Mouse (Mus musculus) embryonic facial prominence, embryonic 10.5 days (tissue): Measurements from ENCODE around the gene Ide. TPM values are rescaled to one million over a fixed set of nuclear protein-coding genes. Genes with fewer than 3 reads are reported as not detected.

ENCODE experiments used
- DNase-seq: peaks from one replicate; pipeline ENCODE4 v3.0.0-alpha.2; 2017; ENCODE audit warnings: low spot score
- H3K27ac ChIP-seq: fragments of 300-500 bp; sonication (generic); replicated peaks from 2 replicates; pipeline ENCODE4 v1.5.1; 2016; ENCODE audit warnings: mild to moderate bottlenecking
- H3K27me3 ChIP-seq: fragments of 300-500 bp; sonication (generic); replicated peaks from 2 replicates; pipeline ENCODE4 v1.6.1; 2016; ENCODE audit warnings: low read depth, mild to moderate bottlenecking; ENCODE audit not compliant: poor library complexity, severe bottlenecking
- H3K36me3 ChIP-seq: fragments of 300-500 bp; sonication (generic); replicated peaks from 2 replicates; pipeline ENCODE4 v1.6.1; 2016; ENCODE audit warnings: mild to moderate bottlenecking, moderate library complexity
- H3K4me1 ChIP-seq: fragments of 300-500 bp; sonication (generic); 2 replicates; pipeline ENCODE4 v1.6.1; 2016
- H3K4me3 ChIP-seq: fragments of 300-500 bp; sonication (generic); 2 replicates; pipeline ENCODE4 v1.5.1; 2016; ENCODE audit warnings: mild to moderate bottlenecking, moderate library complexity
- H3K9me3 ChIP-seq: fragments of 300-500 bp; sonication (generic); 2 replicates; pipeline ENCODE4 v1.6.1; 2016; ENCODE audit warnings: mild to moderate bottlenecking
- WGBS: fragments of 180-500 bp; shearing (Covaris S2); methylation state at CpG from one replicate; pipeline ENCODE4 v1.1.7; 2016; 5-methylcytosine and 5-hydroxymethylcytosine counted together
- polyA plus RNA-seq: library from polyadenylated mRNA; unstranded; fragments of >200 nt; fragmentation: Nextera tagmentation; extraction: Ambion mirVana; gene quantifications from 2 replicates; pipeline ENCODE4 v1.2.1, GENCODE M21; 2016

Gene Ide
- 40.9 and 49.6 TPM in 2 replicates for polyA plus RNA-seq

DNA sequence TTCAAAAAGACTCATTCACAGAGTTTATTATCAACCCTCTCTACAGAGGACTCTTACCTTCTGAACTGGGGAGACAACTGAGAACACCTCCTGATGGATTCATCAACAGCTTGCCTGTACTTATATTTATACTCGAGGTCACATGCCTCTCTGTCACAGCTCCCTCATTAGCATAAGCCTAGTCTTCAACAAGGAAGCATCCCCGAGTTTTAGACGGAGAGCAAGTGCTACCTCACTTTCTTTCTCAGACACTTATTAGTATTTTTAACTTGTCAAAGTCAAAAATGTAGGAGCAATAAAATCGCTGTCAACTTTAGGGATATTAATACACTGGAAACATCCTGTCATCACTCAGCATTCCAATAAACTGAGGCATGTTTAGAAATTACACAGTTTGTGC lies at the start of gene Ide:
TSS of gene Ide (minus strand) at position 101 of the 400 bp plus-strand sequence.
- Histone ChIP-seq H3K36me3 (no peaks in the 10 kb centered on the region), H3K4me1 (no peaks in the 10 kb centered on the region), H3K4me3 (no peak within 1 kb of the TSS), H3K27me3 (no peaks in the 10 kb centered on the region), H3K27ac (no peak within 1 kb of the TSS), H3K9me3 (no peaks in the 10 kb centered on the region)
- no peak for DNase-seq
- WGBS = 76% methylated on average over 4 of the region's 4 CpGs

GRCm38 (mm10) chr19:37386126-37386525 lies 48.5 kb upstream of the Ide start:
- peaks cover 83% of the 10 kb centered on the region for H3K36me3 ChIP-seq

DNA sequence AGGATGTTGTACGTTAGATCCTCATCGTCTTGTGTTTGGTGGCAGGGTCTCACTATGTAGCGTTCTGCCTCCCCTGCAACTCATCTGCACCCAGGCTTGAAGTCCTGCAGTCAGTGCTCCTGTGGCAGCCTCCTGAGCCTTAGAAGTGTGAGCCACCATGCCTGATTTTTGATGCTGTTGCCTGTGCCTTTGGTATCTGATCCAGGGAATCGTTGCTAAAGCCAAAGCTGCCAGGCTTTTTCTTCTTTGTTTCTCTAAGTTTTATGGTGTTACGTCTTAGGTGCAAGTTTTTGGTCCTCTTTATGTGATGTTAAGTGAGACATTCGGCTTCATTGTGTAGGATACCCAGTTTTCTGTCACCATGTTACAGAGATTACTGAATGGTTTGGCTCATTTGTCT lies 41.2 kb upstream of the Ide start:
- peak overlapping the region; percentile 29; the same call in 1 of the 2 replicates for H3K4me3 ChIP-seq
- H3K9me3 ChIP-seq = no peaks in the 10 kb centered on the region
- H3K27me3 ChIP-seq = no peaks in the 10 kb centered on the region
- 89% methylated on average over 6 of the region's 6 CpGs for WGBS
- peaks cover 23% of the 10 kb centered on the region for H3K36me3 ChIP-seq
- no peak for DNase-seq
- no peak overlapping the region for H3K27ac ChIP-seq
- H3K4me1 ChIP-seq = peaks cover 18% of the 10 kb centered on the region

More at GRCm38 (mm10) chr19:37386126-37386525, 48.5 kb upstream of the Ide start:
- Histone ChIP-seq H3K9me3 (no peaks in the 10 kb centered on the region), H3K27me3 (no peaks in the 10 kb centered on the region), H3K4me3 (no peak overlapping the region), H3K27ac (no peak overlapping the region), H3K4me1 (no peaks in the 10 kb centered on the region)
- DNase-seq = no peak
- 87% methylated on average over 3 of the region's 3 CpGs for WGBS

DNA sequence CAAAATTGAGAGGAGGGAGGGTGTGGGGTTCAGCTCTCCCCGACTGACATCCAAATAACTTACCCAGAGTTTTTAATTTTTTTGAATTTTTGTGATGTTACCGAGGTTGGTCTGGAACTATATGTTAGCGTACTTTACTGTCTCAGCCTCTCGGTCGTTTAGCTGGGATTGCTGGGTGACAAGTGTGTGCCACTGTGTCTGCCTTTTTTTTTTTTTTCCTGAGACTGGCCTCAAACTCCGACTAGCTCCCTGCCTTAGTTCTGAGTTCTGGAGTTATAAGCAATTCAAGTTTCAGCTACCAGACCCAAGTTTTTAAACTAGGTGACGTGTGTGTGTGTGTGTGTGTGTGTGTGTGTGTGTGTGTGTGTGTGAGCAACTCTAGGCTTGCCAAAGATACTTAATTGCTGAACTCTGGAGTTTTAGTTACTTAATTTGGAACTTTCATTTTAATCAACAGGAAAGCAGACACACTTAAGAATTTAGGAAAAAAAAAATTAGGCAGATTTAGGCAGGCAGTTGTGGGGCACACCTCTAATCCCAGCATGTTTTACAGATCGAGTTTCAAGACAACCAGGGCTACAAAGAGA lies 39.8 kb upstream of the Ide start:
- no peak for DNase-seq
- Histone ChIP-seq H3K4me3 (peak overlapping the region; percentile 97), H3K4me1 (peaks cover 18% of the 10 kb centered on the region), H3K9me3 (no peaks in the 10 kb centered on the region), H3K27ac (peak overlapping the region; percentile 98; the same call in 1 of the 2 replicates), H3K27me3 (no peaks in the 10 kb centered on the region), H3K36me3 (peaks cover 15% of the 10 kb centered on the region)
- 36% methylated on average over 8 of the region's 8 CpGs for WGBS

- 2% methylated on average over 11 of the region's 11 CpGs for WGBS
- H3K4me1 ChIP-seq = peaks cover 18% of the 10 kb centered on the region
- DNase-seq = no peak
- no peaks in the 10 kb centered on the region for H3K9me3 ChIP-seq
- H3K4me3 ChIP-seq = peak overlapping the region; percentile 97
- no peaks in the 10 kb centered on the region for H3K27me3 ChIP-seq
- peak overlapping the region; percentile 98 for H3K27ac ChIP-seq
- H3K36me3 ChIP-seq = peaks cover 10% of the 10 kb centered on the region
These were observed 39.2 kb upstream of the Ide start for GRCm38 (mm10) chr19:37376841-37377240.

DNA sequence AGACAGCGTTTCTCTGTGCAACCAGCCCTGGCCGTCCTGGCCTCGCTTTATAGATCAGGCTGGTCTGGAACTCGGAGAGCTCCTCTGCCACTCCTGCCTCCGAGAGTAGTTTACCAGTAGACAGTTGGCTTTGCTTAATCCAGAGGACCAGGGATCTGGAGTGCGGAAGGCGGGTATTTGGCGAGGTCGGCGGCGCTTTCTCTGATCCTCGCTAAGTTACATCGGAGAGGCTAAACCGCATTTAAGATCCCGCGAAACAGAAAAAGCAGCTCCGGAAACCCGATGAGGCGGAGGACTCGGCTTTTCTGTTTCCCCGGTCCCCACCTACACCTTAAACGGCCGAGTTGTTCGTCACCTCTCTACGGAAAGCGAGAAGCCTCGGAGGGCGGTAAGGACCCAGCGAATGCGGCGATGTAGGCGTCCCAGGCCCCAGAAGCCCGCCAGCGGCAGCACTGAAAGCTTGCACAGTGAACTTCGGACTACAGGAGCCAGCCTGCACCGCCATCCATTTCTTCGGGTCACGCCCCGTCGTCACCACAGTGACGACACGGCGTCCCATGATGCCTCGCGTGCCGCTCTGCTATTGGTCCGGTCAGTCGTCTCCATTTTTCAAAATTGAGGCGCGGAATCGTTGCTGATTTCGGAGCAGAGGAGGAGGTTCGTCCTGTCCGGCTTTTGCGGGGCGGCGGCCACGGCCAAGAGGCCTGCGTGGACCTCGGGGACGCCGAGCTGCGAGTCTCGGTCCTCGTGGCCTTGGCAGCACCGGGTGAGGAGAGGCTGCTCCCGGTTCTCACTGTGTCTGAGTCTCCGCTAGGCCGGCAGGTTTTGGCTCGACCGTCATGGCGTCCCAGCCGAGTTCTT lies 38.3 kb upstream of the Ide start, which contains the start of gene Kif11:
TSS of gene Kif11 (plus strand) at position 649 of the 861 bp plus-strand sequence.
- peaks cover 10% of the 10 kb centered on the region for H3K36me3 ChIP-seq
- no peaks in the 10 kb centered on the region for H3K27me3 ChIP-seq
- no peaks in the 10 kb centered on the region for H3K9me3 ChIP-seq
- peak within 1 kb of the TSS; percentile 97 for H3K4me3 ChIP-seq
- WGBS = under 1% methylated on average over 73 of the region's 73 CpGs
- H3K27ac ChIP-seq = peak within 1 kb of the TSS; percentile 98
- DNase-seq = peak; percentile 94
- H3K4me1 ChIP-seq = peaks cover 18% of the 10 kb centered on the region

DNA sequence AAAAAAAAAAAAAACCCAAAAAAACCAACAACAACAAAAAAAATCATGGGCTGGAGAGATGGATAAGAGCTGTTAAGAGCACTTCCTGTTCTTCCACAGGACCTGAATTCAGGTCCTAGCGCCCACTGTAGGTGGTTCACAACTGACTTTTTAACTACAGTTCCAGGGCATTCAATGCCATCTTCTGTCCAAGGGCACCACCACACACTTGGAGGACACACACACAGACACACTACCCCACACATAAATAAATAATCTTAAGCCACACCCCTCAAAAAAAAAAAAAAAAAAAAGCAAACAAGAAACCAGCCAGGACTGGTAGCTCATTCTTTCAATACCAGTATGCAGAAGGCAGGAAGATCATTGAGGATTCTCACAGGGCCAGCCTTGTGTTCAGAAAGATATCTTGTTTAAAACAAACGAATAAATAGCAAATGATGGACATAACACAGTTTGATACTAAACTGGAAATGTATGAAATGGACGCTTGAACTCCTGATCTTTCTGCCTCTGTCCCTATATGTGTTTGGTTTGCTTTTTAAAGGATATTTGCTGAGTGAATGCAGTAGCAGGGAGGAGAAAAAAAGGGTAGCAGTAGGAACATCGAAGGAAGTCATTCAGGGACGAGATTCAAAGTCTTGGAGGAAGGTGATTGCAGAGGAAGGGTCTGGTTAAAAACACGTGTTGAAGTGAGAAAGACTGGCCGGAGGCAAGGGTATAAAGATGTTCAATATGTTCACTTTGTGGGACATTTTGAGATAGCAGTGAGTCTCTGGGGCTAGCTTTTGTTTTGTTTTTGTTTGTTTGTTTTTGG lies 37.5 kb upstream of the Ide start:
- H3K27me3 ChIP-seq = no peaks in the 10 kb centered on the region
- H3K27ac ChIP-seq = peak overlapping the region; percentile 98
- DNase-seq = no peak
- peak overlapping the region; percentile 97 for H3K4me3 ChIP-seq
- 24% methylated on average over 7 of the region's 7 CpGs for WGBS
- peaks cover 15% of the 10 kb centered on the region for H3K4me1 ChIP-seq
- peaks cover 5% of the 10 kb centered on the region for H3K36me3 ChIP-seq
- H3K9me3 ChIP-seq = no peaks in the 10 kb centered on the region

DNA sequence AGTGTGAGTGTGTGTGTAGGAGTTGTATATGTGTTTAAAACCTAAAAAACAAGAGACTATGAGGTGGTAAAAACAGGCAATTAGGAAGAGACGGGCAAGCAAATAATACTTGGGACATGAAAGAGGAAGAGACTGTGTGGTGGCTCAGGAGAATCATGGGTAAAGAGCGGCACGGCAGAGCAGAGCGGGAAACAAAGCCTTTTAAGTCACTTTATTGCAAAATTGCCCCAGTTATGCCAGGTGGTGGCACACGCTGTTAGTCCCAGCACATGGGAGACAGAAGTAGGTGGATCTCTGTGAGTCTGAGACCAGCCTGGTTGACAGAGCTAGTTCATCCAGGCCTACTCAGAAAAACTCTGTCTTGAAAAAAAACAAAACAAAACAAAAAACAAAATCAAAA lies 32.7 kb upstream of the Ide start:
- Histone ChIP-seq H3K27me3 (no peaks in the 10 kb centered on the region), H3K4me1 (no peaks in the 10 kb centered on the region), H3K27ac (no peak overlapping the region), H3K9me3 (no peaks in the 10 kb centered on the region), H3K36me3 (no peaks in the 10 kb centered on the region), H3K4me3 (no peak overlapping the region)
- WGBS = 87% methylated on average over 5 of the region's 5 CpGs
- no peak for DNase-seq

GRCm38 (mm10) chr19:37369921-37370320 lies 32.3 kb upstream of the Ide start:
- Histone ChIP-seq H3K27me3 (no peaks in the 10 kb centered on the region), H3K4me1 (no peaks in the 10 kb centered on the region), H3K27ac (no peak overlapping the region), H3K4me3 (no peak overlapping the region), H3K9me3 (no peaks in the 10 kb centered on the region), H3K36me3 (no peaks in the 10 kb centered on the region)
- 93% methylated on average over 4 of the region's 4 CpGs for WGBS
- DNase-seq = no peak

DNA sequence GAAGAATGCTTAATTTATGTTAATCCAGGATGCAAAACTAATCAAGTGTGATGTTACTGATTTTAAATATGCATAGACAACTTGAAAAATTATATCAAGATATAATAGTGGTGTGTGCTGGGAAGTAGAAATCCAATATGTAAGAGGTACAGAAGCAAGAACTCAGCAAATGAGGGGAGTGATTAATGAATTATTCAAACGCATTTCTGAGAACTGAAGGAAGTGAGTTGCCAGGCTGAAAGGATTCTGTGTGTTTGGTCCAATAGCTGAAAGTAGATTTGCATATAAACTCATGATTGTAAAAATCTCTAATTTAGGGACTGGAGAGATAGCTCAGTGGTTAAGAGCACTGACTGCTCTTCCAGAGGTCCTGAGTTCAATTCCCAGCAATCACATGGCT lies 31.3 kb upstream of the Ide start:
- DNase-seq = no peak
- WGBS = 78% methylated on average over 1 of the region's 1 CpGs
- H3K9me3 ChIP-seq = no peaks in the 10 kb centered on the region
- H3K4me3 ChIP-seq = no peak overlapping the region
- H3K27me3 ChIP-seq = no peaks in the 10 kb centered on the region
- H3K4me1 ChIP-seq = no peaks in the 10 kb centered on the region
- no peaks in the 10 kb centered on the region for H3K36me3 ChIP-seq
- no peak overlapping the region for H3K27ac ChIP-seq

GRCm38 (mm10) chr19:37363128-37363939 lies 25.7 kb upstream of the Ide start:
- Histone ChIP-seq H3K27me3 (no peaks in the 10 kb centered on the region), H3K4me3 (no peak overlapping the region), H3K36me3 (no peaks in the 10 kb centered on the region), H3K9me3 (no peaks in the 10 kb centered on the region), H3K4me1 (0 out of 2 replicates have a peak, but pooled peaks cover 4% of the 10 kb centered on the region), H3K27ac (no peak overlapping the region)
- no peak for DNase-seq
- 89% methylated on average over 11 of the region's 11 CpGs for WGBS
